Mouse (Mus musculus): ENCODE data around the gene Sumo3. TPM values are rescaled to one million over a fixed set of nuclear protein-coding genes. Genes with fewer than 3 reads are reported as not detected.

Sumo3 gene
- polyA plus RNA-seq, 1 experiment from 2014 or later = 336 TPM

GRCm38 (mm10) chr10:77636234-77636922 is 30.5 kb downstream of the Sumo3 start:
- 93% methylated on average over 7 of the region's 7 CpGs for WGBS

GRCm38 (mm10) chr10:77638956-77639355 is 33.1 kb downstream of the Sumo3 start:
- H3K4me3 ChIP-seq (ENCODE audit: low read depth, low read length) = no peak overlapping the region
- H3K27me3 ChIP-seq (ENCODE audit: control insufficient read depth, insufficient read depth, low read length) = no peaks in the 10 kb centered on the region
- H3K4me2 ChIP-seq (ENCODE audit: low read depth, low read length, severe bottlenecking) = no peak overlapping the region
- H3K36me3 ChIP-seq (ENCODE audit: control insufficient read depth, insufficient read depth, low read length) = peaks cover 4% of the 10 kb centered on the region
- no peaks in the 10 kb centered on the region for H3K9me3 ChIP-seq (ENCODE audit: control insufficient read depth, low read length)
- WGBS = 88% methylated on average over 6 of the region's 6 CpGs
- DNase-seq (ENCODE audit: low spot score) (no peak), ATAC-seq (replicated peaks; ENCODE audit: low FRiP score) (no peak)
- H3K27ac ChIP-seq (ENCODE audit: low read depth, low read length) = no peak overlapping the region
- H3K4me1 ChIP-seq (replicated peaks; ENCODE audit: control insufficient read depth, insufficient read depth, low read length) = no peaks in the 10 kb centered on the region
- H3K9ac ChIP-seq (ENCODE audit: low read length) = no peak overlapping the region

More at GRCm38 (mm10) chr10:77636234-77636922, 30.5 kb downstream of the Sumo3 start:
- DNase-seq (ENCODE audit: low spot score) = no peak
- ATAC-seq (replicated peaks; ENCODE audit: low FRiP score) = no peak
- Histone ChIP-seq H3K9ac (ENCODE audit: low read length) (no peak overlapping the region), H3K36me3 (ENCODE audit: control insufficient read depth, insufficient read depth, low read length) (no peaks in the 10 kb centered on the region; the same call in 1 of the 2 replicates), H3K9me3 (ENCODE audit: control insufficient read depth, low read length) (no peaks in the 10 kb centered on the region), H3K27me3 (ENCODE audit: control insufficient read depth, insufficient read depth, low read length) (no peaks in the 10 kb centered on the region), H3K4me2 (ENCODE audit: low read depth, low read length, severe bottlenecking) (no peak overlapping the region), H3K4me1 (replicated peaks; ENCODE audit: control insufficient read depth, insufficient read depth, low read length) (no peaks in the 10 kb centered on the region), H3K4me3 (ENCODE audit: low read depth, low read length) (no peak overlapping the region), H3K27ac (ENCODE audit: low read depth, low read length) (no peak overlapping the region)

- H3K36me3 ChIP-seq (ENCODE audit: control insufficient read depth, insufficient read depth, low read length) = peaks cover 13% of the 10 kb centered on the region
- no peak overlapping the region for H3K9ac ChIP-seq (ENCODE audit: low read length)
- no peak overlapping the region for H3K4me3 ChIP-seq (ENCODE audit: low read depth, low read length)
- DNase-seq (ENCODE audit: low spot score) (no peak), ATAC-seq (replicated peaks; ENCODE audit: low FRiP score) (no peak)
- no peak overlapping the region for H3K27ac ChIP-seq (ENCODE audit: low read depth, low read length)
- no peak overlapping the region for H3K4me2 ChIP-seq (ENCODE audit: low read depth, low read length, severe bottlenecking)
- H3K9me3 ChIP-seq (ENCODE audit: control insufficient read depth, low read length) = no peaks in the 10 kb centered on the region
- H3K27me3 ChIP-seq (ENCODE audit: control insufficient read depth, insufficient read depth, low read length) = no peaks in the 10 kb centered on the region
- H3K4me1 ChIP-seq (replicated peaks; ENCODE audit: control insufficient read depth, insufficient read depth, low read length) = no peaks in the 10 kb centered on the region
- 93% methylated on average over 7 of the region's 7 CpGs for WGBS
Measured at GRCm38 (mm10) chr10:77643160-77643559, 37.3 kb downstream of the Sumo3 start.

- H3K4me1 ChIP-seq (replicated peaks; ENCODE audit: control insufficient read depth, insufficient read depth, low read length) = no peaks in the 10 kb centered on the region
- no peaks in the 10 kb centered on the region for H3K27me3 ChIP-seq (ENCODE audit: control insufficient read depth, insufficient read depth, low read length)
- H3K36me3 ChIP-seq (ENCODE audit: control insufficient read depth, insufficient read depth, low read length) = peaks cover 13% of the 10 kb centered on the region
- DNase-seq (ENCODE audit: low spot score) = no peak
- no peak overlapping the region for H3K4me3 ChIP-seq (ENCODE audit: low read depth, low read length)
- ATAC-seq (replicated peaks; ENCODE audit: low FRiP score) = no peak
- 91% methylated on average over 5 of the region's 5 CpGs for WGBS
- H3K9ac ChIP-seq (ENCODE audit: low read length) = no peak overlapping the region
- H3K27ac ChIP-seq (ENCODE audit: low read depth, low read length) = no peak overlapping the region
- no peaks in the 10 kb centered on the region for H3K9me3 ChIP-seq (ENCODE audit: control insufficient read depth, low read length)
- H3K4me2 ChIP-seq (ENCODE audit: low read depth, low read length, severe bottlenecking) = no peak overlapping the region
Measured at GRCm38 (mm10) chr10:77645571-77645970, 39.7 kb downstream of the Sumo3 start.

- no peak overlapping the region for H3K27ac ChIP-seq (ENCODE audit: low read depth, low read length)
- no peak for ATAC-seq (replicated peaks; ENCODE audit: low FRiP score)
- no peak overlapping the region for H3K9ac ChIP-seq (ENCODE audit: low read length)
- no peaks in the 10 kb centered on the region for H3K27me3 ChIP-seq (ENCODE audit: control insufficient read depth, insufficient read depth, low read length)
- H3K36me3 ChIP-seq (ENCODE audit: control insufficient read depth, insufficient read depth, low read length) = peaks cover 13% of the 10 kb centered on the region
- 67% methylated on average over 1 of the region's 1 CpGs for WGBS
- H3K4me2 ChIP-seq (ENCODE audit: low read depth, low read length, severe bottlenecking) = no peak overlapping the region
- no peak overlapping the region for H3K4me3 ChIP-seq (ENCODE audit: low read depth, low read length)
- no peaks in the 10 kb centered on the region for H3K4me1 ChIP-seq (replicated peaks; ENCODE audit: control insufficient read depth, insufficient read depth, low read length)
- DNase-seq (ENCODE audit: low spot score) = no peak
- H3K9me3 ChIP-seq (ENCODE audit: control insufficient read depth, low read length) = no peaks in the 10 kb centered on the region
Measured at GRCm38 (mm10) chr10:77647461-77647860, 41.6 kb downstream of the Sumo3 start.

- no peaks in the 10 kb centered on the region for H3K9me3 ChIP-seq (ENCODE audit: control insufficient read depth, low read length)
Measured at GRCm38 (mm10) chr10:77647901-77648300, 42.0 kb downstream of the Sumo3 start.

GRCm38 (mm10) chr10:77652046-77652445 is 46.1 kb downstream of the Sumo3 start:
- ATAC-seq (replicated peaks; ENCODE audit: low FRiP score) = no peak
- H3K4me2 ChIP-seq (ENCODE audit: low read depth, low read length, severe bottlenecking) = no peak overlapping the region
- H3K27me3 ChIP-seq (ENCODE audit: control insufficient read depth, insufficient read depth, low read length) = no peaks in the 10 kb centered on the region
- no peak overlapping the region for H3K27ac ChIP-seq (ENCODE audit: low read depth, low read length)
- H3K9me3 ChIP-seq (ENCODE audit: control insufficient read depth, low read length) = no peaks in the 10 kb centered on the region
- H3K9ac ChIP-seq (ENCODE audit: low read length) = no peak overlapping the region
- no peak overlapping the region for H3K4me3 ChIP-seq (ENCODE audit: low read depth, low read length)
- H3K36me3 ChIP-seq (ENCODE audit: control insufficient read depth, insufficient read depth, low read length) = no peaks in the 10 kb centered on the region
- DNase-seq (ENCODE audit: low spot score) = no peak
- WGBS = 88% methylated on average over 9 of the region's 9 CpGs
- no peaks in the 10 kb centered on the region for H3K4me1 ChIP-seq (replicated peaks; ENCODE audit: control insufficient read depth, insufficient read depth, low read length)

More at GRCm38 (mm10) chr10:77647901-77648300, 42.0 kb downstream of the Sumo3 start:
- H3K27me3 ChIP-seq (ENCODE audit: control insufficient read depth, insufficient read depth, low read length) = no peaks in the 10 kb centered on the region
- no peak overlapping the region for H3K9ac ChIP-seq (ENCODE audit: low read length)
- ATAC-seq (replicated peaks; ENCODE audit: low FRiP score) (no peak), DNase-seq (ENCODE audit: low spot score) (no peak)
- no peak overlapping the region for H3K27ac ChIP-seq (ENCODE audit: low read depth, low read length)
- WGBS = 88% methylated on average over 8 of the region's 8 CpGs
- peaks cover 13% of the 10 kb centered on the region for H3K36me3 ChIP-seq (ENCODE audit: control insufficient read depth, insufficient read depth, low read length)
- no peak overlapping the region for H3K4me3 ChIP-seq (ENCODE audit: low read depth, low read length)
- H3K4me2 ChIP-seq (ENCODE audit: low read depth, low read length, severe bottlenecking) = no peak overlapping the region
- H3K4me1 ChIP-seq (replicated peaks; ENCODE audit: control insufficient read depth, insufficient read depth, low read length) = no peaks in the 10 kb centered on the region

GRCm38 (mm10) chr10:77658286-77658994 is 52.5 kb downstream of the Sumo3 start:
- no peak overlapping the region for H3K4me2 ChIP-seq (ENCODE audit: low read depth, low read length, severe bottlenecking)
- no peaks in the 10 kb centered on the region for H3K9me3 ChIP-seq (ENCODE audit: control insufficient read depth, low read length)
- no peaks in the 10 kb centered on the region for H3K4me1 ChIP-seq (replicated peaks; ENCODE audit: control insufficient read depth, insufficient read depth, low read length)
- DNase-seq (ENCODE audit: low spot score) = no peak
- no peak overlapping the region for H3K9ac ChIP-seq (ENCODE audit: low read length)
- no peaks in the 10 kb centered on the region for H3K36me3 ChIP-seq (ENCODE audit: control insufficient read depth, insufficient read depth, low read length)
- no peak for ATAC-seq (replicated peaks; ENCODE audit: low FRiP score)
- no peak overlapping the region for H3K27ac ChIP-seq (ENCODE audit: low read depth, low read length)
- H3K4me3 ChIP-seq (ENCODE audit: low read depth, low read length) = no peak overlapping the region
- no peaks in the 10 kb centered on the region for H3K27me3 ChIP-seq (ENCODE audit: control insufficient read depth, insufficient read depth, low read length)
- 82% methylated on average over 15 of the region's 15 CpGs for WGBS
